Mouse (Mus musculus) bone marrow macrophage, adult 2 months (primary cell): ENCODE results near the gene Casp3.

Experiments used
- CTCF ChIP-seq: IDR thresholded peaks from 2 replicates; pipeline ENCODE4 v1.5.1; 2012; ENCODE audit warnings: low read depth, mild to moderate bottlenecking, low read length, moderate library complexity
- POLR2A ChIP-seq: IDR thresholded peaks from 2 replicates; pipeline ENCODE4 v1.6.1; 2012; ENCODE audit warnings: mild to moderate bottlenecking, low read depth, low read length, borderline replicate concordance

DNA sequence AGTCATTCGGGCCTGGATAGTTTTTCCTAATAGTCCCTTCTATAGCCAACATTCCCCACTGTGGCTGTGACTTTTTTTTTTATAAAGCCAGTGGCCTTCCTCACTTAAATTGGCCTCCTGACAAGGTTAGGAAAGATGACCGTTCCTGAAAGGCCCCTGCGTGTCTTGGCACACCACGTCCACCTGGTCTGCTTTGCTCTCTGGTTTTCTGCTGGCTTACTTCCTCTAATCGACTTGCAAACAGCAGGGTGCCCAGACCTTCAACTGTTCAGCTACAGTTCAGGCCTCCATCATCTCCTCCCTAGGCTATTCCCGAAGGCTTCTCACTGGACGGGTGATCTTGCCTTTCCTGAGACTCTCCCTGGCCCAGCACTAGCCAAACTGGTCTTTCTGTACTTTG lies 10.8 kb downstream of the Casp3 start:
- TF ChIP-seq CTCF (no peak), POLR2A (no peak)
